Mouse (Mus musculus) heart, postnatal 10 days (tissue): ENCODE data around the gene Git1. TPM values are rescaled to one million over a fixed set of nuclear protein-coding genes. Genes with fewer than 3 reads are reported as not detected.
A peak's percentile ranks its signal among the peaks of the same experiment; 100 is the strongest.
"Not testable (repeated sequence)": the region's sequence is repeated elsewhere in the genome, so short reads cannot be mapped to it uniquely, and the experiment has no call there.

Source experiments
- DNase-seq, 2 experiments: peaks; one replicate each; pipeline ENCODE4 v3.0.0; 2021
- intact Hi-C: fragments of 180-260 bp; cut with DNase I; formaldehyde crosslinking; loops from one replicate; pipeline ENCODE4 v1.15.1; 2025
- total RNA-seq, 2 experiments: library from RNA; stranded (reverse); gene quantifications; 2 replicates each; pipeline ENCODE4 v1.2.3; 2021

The Git1 gene
- total RNA-seq, 2 experiments from 2014 or later, result 64.5 to 65.1 TPM

DNA sequence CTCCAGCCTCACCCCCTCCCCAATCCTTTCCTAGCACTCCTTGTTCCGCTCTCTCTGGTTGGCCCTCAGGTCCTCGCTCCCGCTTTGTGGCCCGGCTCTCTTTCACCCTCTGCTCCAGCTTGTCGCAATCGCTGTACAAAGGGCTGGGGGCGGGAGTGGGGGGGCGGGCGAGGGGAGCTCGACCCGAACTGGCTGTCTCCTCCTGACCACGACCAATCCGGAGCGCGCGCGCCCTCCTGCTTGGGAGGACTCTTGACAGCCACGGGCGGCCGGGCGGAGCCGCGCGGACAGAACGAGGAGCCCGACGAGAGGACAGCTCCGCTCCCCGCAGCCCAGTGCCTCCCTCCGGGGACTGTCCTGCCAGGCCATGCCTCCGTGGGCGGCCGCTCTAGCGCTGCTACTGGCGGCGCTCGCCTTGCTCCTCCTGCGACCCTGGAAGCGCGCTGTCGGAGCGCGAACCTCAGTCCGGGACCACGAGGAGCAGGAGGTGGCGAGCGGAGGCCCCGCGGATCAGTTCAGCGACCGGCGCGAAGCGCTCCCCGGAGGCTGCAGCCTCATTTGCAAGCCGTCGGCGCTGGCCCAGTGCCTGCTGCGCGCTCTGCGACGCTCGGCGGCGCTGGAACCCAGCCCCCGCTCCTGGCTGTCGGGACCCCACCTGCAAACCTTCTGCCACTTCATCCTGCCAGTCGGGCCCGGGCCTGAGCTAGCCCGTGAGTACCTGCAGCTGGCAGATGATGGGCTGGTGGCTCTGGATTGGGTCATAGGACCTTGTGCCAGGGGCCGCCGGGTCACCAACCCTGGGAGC is 21.7 kb downstream of the Git1 start, which contains the start of gene Abhd15:
Gene Abhd15 (plus strand): TSS at position 290 of the 805 bp plus-strand sequence.
- intact Hi-C loops, result no loop called here
- peak; percentile 86 to 88 for DNase-seq

DNA sequence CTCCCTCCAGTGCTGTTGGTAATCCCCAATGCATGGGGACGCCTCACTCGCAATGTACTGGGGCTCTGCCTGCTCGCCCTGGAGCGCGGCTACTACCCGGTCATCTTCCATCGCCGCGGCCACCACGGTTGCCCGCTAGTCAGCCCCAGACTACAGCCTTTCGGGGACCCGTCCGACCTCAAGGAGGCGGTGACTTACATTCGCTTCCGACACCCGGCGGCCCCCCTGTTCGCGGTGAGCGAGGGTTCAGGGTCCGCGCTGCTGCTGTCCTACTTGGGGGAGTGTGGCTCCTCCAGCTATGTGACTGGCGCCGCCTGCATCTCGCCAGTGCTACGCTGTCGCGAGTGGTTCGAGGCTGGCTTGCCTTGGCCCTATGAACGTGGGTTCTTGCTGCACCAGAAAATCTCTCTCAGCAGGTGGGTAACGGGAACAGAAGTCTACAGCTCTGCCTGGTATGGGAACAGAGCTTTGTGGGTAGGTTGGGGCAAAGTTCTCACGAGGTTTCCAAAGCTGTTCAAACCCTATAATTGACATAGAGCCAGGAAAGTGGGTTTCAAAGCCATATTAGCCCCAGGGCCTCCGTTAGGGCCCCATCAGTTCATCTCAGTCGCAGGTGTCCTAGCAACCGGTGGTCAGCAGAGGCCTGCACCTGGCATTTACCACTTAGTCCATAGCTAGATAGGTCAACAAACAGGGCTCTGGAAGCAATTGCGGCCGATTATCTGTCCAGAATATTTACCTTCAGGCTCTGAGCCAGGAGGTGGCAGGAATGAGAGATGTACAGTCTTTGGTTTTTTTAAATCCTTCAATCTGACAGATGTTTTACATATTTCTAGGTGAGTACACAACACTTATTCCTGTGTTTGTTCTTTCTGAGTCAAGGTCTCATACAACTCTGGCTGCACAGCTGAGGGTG is 22.5 kb downstream of the Git1 start, which contains the start of gene Trp53i13:
Gene Trp53i13 (minus strand): TSS at position 344 of the 916 bp plus-strand sequence.
- intact Hi-C loops, result no loop called here
- DNase-seq, result no peak

DNA sequence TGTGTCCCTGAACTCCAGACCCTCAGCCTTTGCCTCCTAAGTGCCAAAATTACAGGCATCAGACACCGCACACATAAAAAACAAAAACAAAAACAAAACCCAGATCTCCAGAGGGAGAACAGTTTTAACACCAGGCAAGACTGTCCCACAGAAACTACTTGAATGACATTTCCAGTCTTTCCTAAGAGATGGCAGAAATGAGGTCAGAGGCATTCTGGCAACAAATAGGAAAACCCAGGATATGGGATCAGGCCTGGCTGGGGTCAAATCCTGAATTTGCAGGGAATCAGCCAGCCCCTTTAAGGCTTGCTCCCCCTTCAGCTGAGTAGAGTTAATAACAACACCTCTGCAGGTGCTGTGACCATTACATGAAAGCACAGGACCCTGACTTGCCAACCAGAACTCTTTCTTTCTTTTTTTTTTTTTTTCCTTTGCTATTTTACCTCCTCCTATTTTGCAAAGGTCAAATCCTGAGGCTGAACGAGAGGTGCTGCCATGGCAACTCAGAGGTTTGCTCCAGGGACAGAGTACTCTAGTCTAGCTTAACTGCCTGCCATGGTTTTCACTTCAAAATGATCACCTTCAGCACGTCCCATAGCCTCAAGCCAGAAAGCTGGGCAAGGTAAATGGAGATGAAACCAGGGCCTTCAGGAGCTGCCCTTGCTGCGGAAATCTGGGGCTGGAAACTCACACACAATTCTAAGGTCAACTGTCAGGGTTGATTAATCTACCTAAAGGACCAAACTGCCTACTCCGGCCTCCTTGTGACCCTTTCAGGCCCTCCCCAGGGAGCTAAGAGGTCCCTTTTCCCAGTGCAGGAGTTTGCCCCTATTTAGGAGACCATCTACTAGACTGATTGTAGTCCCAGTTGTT is 23.4 kb downstream of the Git1 start:
- intact Hi-C loops, result no loop called here
- no peak for DNase-seq

DNA sequence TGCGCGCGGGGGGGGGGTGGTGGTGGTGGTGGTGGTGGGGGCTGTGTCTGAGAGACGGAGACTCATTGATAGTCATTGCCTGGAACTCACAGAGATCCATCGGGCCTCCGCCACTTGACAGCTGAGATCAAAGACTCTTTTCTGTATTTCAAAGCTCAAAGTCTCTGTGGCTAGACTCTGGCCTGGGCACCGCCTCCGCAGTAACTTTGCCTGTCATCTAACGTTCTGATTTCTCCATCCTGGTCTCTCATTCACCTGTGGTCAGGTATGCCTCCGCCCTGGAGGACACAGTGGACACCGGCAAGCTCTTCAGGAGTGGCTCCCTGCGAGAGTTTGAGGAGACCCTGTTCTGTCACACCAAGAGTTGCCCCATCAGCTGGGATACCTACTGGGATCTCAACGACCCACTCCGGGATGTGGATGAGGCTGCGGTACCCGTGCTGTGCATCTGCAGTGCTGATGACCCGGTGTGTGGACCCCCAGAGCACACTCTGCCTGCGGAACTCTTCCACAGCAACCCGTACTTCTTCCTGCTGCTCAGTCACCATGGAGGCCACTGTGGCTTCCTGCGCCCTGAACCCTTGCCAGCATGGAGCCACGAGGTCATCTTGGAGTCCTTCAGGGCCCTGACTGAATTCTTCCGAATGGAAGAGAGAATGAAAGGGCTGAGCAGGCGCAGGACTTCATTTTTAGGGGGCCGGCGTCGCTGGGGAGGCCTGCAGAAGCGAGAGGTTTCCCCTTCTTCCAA is 24.9 kb downstream of the Git1 start:
- peak in 1 of 2 experiments; percentile 13 for DNase-seq
- intact Hi-C loops, result no loop called here

DNA sequence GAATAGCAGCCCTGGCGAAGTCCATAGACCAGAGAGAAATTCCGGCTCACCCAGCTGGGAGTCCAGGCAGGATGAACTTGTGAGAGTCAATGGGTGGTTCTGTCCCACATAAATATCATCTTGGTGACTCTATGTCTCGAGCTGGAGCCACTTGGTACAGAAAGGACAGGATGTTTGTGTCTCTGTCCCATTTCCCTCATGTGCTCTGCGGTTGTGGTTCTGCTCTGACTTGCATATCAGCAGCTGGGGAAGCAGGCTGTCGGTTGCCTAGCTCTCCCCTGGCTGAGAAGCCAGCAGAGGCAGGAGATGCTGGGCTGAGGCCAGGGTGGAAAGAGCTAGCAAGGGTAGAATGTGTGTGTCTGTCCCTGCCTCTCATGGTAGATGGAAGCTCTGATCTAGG is 25.7 kb downstream of the Git1 start, which contains the start of gene Gm10392:
Gene Gm10392 (minus strand): TSS at position 156 of the 400 bp plus-strand sequence.
- intact Hi-C loops, result no loop called here
- DNase-seq, result peak; percentile 53

DNA sequence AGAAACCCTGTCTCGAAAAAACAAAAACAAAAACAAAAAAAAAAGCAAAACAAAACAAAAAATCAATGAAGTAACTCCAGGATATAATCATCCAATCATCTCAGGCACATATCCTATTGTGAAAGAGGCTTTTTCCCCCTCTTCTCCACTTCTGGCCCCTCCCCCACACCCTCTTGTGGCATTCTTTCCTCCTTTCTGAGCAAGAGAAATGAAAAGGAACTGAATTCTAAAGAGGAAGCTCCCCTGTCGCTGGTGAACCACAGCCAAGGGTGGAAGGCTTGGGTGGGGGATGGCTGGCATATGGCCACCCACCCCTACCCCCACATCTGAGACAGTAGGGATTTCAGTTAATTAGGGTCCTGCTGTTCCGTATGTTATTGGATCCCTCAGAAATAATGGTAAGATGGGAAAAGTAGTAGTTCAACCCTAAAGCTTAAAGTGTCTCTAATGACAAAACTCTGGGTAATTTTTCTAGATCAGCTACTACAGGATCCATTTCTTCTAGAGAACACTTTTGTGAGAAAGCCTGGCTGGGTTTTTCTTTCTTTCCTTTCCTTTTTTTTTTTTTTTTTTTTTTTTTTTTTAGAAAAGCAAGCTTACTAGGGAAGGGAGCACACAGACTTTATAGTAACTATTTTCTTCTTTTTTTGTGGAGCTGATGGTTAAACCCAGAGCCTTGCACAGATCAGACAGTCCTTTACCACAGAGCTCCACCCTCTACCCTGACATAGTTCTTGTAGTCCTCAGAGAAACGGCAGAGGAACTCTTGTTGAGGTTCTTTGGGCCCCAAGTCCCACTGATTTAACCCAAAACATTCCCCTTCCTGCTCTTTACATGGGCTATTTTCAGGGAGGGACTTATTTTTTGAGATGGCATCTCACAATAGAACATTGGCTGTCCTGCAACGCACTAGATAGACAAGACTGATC is 27.5 kb downstream of the Git1 start:
- intact Hi-C loops, result no loop called here
- DNase-seq, result peak in 1 of 2 experiments; percentile 33

DNA sequence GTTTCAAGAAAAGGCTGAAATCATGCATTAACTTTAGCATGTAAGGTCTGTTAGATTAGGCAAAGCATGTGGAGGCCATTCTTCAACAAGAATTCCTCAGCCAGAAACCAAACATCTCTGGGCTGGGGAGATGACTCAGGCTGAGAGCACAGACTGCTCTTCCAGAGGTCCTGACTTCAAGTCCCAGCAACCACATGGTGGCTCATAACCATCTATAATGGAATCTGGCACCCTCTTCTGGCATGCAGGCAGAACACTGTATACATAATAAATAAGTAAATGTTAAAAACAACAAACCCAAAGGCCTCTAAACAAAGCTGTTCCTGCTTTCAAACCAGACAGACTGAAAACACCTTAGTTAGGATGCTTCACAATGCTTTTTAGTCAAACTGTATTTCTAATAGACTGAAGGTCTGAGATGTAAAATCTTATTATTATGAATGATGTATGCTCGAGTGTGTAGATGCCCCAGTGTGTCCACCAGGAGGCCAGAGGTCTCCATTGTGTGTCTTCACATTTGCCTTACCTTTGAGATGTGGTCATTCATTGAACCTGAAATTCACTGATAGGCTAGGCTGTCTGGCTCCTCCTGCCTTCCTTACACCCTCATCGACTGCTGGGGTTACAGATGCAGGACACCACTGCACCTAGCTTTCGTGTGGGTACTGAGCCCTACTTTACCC is 32.6 kb downstream of the Git1 start:
- intact Hi-C loops, result no loop called here
- no peak for DNase-seq

DNA sequence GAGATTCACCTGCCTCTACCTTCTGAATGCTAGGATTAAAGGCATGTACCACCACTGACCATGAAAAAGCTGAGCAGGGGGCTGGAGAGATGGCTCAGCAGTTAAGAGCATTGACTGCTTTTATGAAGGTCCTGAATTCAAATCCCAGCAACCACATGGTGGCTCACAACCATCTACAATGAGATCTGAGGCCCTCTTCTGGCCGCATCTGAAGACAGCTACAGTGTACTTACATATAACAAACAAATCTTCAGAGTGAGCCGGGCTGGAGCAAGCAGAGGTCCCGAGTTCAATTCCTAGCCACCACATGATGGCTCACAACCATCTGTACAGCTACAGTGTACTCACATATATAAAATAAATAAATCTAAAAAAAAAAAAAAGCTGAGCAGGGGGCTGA is 35.1 kb downstream of the Git1 start:
- DNase-seq, intact Hi-C loops: not testable (repeated sequence)

DNA sequence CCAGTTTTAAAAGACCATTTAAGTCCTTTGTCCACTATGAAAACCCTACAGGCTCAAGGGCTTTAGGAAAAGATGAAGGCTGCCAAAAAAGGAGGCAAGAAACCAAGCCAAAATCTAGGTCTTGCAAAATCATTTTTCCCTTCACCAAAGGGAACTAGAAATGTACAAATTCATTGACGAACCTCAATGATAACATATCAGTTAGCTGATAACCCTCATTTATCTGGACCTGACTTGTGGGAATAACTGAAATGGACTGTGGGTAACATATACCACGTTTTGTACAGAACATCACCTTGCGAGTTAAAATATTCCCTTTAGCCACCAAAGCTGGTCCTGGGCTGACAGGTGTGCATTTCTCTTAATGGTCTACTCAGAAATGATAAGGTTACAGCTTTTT is 36.3 kb downstream of the Git1 start:
- DNase-seq, result no peak
- intact Hi-C loops, result no loop called here

DNA sequence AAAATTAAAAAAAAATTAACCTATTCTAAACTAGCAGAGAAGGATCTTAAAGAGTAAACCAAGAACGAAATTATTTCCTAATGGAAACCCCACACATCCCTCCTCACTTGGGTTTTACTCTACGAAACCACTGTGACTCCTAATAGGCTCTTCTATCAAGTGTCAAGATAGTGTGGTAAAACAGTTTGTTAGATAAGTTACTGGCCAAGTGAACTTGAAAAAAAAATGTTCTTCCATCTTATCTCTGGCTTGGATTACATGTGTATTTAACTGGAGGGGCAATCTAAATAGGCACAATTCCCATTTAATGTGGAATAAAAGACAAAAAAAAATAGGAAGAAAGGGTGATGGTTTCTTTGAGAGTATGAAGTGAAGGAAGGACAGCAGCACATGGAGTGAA is 37.5 kb downstream of the Git1 start:
- intact Hi-C loops, result no loop called here
- no peak for DNase-seq

DNA sequence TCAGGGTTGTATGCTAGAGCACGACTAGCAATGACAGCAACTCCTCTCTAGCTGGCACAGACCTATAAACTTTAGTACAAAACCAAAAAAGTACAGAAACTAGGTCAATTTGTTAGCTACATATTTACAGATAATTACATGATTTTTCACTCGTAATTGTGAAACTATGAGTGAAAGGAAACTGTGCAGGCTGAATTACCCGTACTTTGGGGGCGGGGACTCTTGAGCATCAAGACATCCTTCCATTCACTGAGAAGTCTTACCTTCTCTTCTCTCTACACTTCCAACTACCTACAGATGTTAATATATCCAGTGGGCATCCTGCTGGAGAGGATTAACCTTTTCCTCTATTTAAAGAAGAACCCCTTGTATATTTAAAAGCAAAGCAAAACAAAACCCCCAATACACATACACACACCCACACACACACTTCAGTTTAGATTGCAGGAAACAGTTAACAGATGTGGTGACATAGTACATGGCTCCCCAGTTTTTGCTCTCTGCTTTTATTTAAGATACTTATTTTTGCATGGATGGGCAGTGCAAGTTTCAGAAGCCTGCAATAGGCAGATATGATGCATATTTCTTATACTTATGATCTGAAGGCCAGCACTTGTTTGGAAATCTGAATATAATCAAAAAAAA is 39.0 kb downstream of the Git1 start:
- intact Hi-C loops, result no loop called here
- no peak for DNase-seq

DNA sequence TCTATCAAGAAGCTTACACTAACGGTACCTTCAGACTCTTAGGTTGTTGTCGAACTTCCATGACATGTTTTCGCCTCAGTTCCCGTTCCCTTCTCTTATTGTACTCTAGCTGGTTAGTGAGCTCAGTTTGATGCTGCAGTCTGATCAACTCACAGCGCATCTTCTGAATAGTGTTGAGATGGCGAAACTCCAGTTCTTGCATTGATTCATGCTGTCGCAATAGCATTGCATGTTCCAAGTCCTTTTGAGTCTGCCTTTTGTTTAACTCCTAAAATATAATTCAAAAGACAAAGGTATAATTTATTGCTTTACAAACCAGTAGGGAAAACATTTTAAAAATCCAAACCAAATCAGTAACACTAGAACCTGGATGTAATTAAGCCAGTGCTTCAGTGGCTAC is 51.9 kb downstream of the Git1 start:
- no peak for DNase-seq
- intact Hi-C loops, result no loop called here

Other genes with a start within 250 kb of the Git1 start
- 100 to 1,000 TPM; 196 to 202 TPM for gene Coro6, start 31.2 kb upstream of the Git1 start, total RNA-seq
- gene Ankrd13b, start 3.9 kb upstream of the Git1 start, total RNA-seq, result 10 to 100 TPM; 12.8 to 15.0 TPM
- gene Abhd15, start 21.6 kb downstream of the Git1 start, total RNA-seq, result 1 to 10 TPM; 1.7 to 4.5 TPM
- gene Trp53i13, start 22.4 kb downstream of the Git1 start, total RNA-seq, result 10 to 100 TPM; 11.8 to 12.9 TPM
- gene Gm10392, start 25.6 kb downstream of the Git1 start, total RNA-seq, result not detected
- 10 to 100 TPM; 64.3 to 67.1 TPM for gene Taok1, start 114.3 kb downstream of the Git1 start, total RNA-seq
- gene Nufip2, start 192.6 kb downstream of the Git1 start, total RNA-seq, result 10 to 100 TPM; 60.1 to 63.1 TPM
- gene Cryba1, start 231.7 kb downstream of the Git1 start, total RNA-seq, result not detected